Comparison of ENCODE assay signal across 21 mouse cellular contexts in the genomic region with DNA sequence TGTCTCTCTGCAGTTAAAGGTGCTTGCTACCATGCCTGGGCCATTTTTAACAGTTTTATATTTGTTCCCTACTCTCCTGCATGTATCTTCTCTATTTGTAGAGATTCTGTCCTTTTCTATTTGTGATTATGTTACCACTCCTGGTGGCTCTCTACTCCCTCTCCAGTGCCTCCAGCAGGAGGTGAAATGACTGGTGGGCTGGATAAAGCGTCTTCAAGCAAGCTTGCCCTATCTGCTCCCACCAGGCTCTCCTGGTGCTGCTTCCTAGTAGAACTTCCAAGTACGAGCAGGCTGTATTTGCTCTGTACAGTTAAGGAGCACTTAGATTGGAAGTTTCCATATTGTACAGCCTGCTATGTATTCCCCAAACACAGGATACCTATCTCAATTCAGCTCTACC. TPM values are rescaled to one million over a fixed set of nuclear protein-coding genes. Genes with fewer than 3 reads are reported as not detected.
"Had no signal": no experiment of that assay in that cellular context is flagged by ENCODE, and none has a peak within 500 bp of the region (broad histone marks: within the 10 kb centered on the region; RNA-seq: fewer than 3 reads in every experiment).

No protein-coding gene starts in this region.

- H3K9ac ChIP-seq: limb, embryonic 13.5 days; lung, embryonic 14.5 days; midbrain, embryonic 12.5 days; midbrain, embryonic 15.5 days; neural tube, embryonic 12.5 days; neural tube, embryonic 15.5 days; stomach, embryonic 15.5 days had no signal

- H3K36me3 ChIP-seq: limb, embryonic 10.5 days; limb, embryonic 13.5 days; midbrain, embryonic 12.5 days; midbrain, embryonic 15.5 days; neural tube, embryonic 12.5 days; neural tube, embryonic 15.5 days; stomach, embryonic 15.5 days had no signal

- H3K27me3 ChIP-seq: neural tube, embryonic 12.5 days; stomach, embryonic 15.5 days had no signal

- H3K4me2 ChIP-seq: limb, embryonic 13.5 days; lung, embryonic 14.5 days; midbrain, embryonic 12.5 days; midbrain, embryonic 15.5 days; neural tube, embryonic 12.5 days; neural tube, embryonic 15.5 days; stomach, embryonic 15.5 days had no signal

- ATAC-seq: intestine, postnatal 0 days; lung, postnatal 0 days; midbrain, embryonic 15.5 days had no signal

- H3K9me3 ChIP-seq: limb, embryonic 10.5 days; limb, embryonic 13.5 days; midbrain, embryonic 12.5 days; midbrain, embryonic 15.5 days; neural tube, embryonic 12.5 days; neural tube, embryonic 15.5 days; stomach, embryonic 15.5 days had no signal

- H3K4me1 ChIP-seq: limb, embryonic 10.5 days; limb, embryonic 13.5 days; midbrain, embryonic 12.5 days; midbrain, embryonic 15.5 days; neural tube, embryonic 12.5 days; neural tube, embryonic 15.5 days; stomach, embryonic 15.5 days had no signal

- H3K27ac ChIP-seq: kidney, postnatal 0 days; limb, embryonic 10.5 days; limb, embryonic 13.5 days; macrophage; midbrain, embryonic 12.5 days; midbrain, embryonic 15.5 days; neural tube, embryonic 12.5 days; neural tube, embryonic 15.5 days; stomach, embryonic 15.5 days had no signal

- DNase-seq: kidney, adult 2 months; kidney, postnatal 36 days; lung, embryonic 14.5 days; right cerebral cortex, adult 18-20 months; right cerebral cortex, postnatal 25 days; spleen, adult 18-20 months; thymus, postnatal 4 days had no signal

- H3K4me3 ChIP-seq: limb, embryonic 10.5 days; limb, embryonic 13.5 days; midbrain, embryonic 12.5 days; midbrain, embryonic 15.5 days; neural tube, embryonic 12.5 days; neural tube, embryonic 15.5 days; stomach, embryonic 15.5 days had no signal

RNA-seq across cellular contexts. Expression of a gene that starts 7.2 kb away (rescaled TPM):
- total RNA-seq: layer of hippocampus, postnatal 14 days; left cerebral cortex, postnatal 25 days; liver, adult 2 months had no signal
- polyA plus RNA-seq: liver, adult 2 months; lung, postnatal 0 days; macrophage; midbrain, embryonic 12.5 days; midbrain, embryonic 15.5 days; neural tube, embryonic 15.5 days had no signal

RNA-seq across cellular contexts. Expression of a gene that starts 43.3 kb away (rescaled TPM):
- polyA plus RNA-seq: macrophage; midbrain, embryonic 12.5 days; neural tube, embryonic 12.5 days had no signal
